Mouse (Mus musculus) heart, embryonic 15.5 days (tissue): ENCODE results near the gene Mcam. TPM values are rescaled to one million over a fixed set of nuclear protein-coding genes. Genes with fewer than 3 reads are reported as not detected.

Source experiments
- ATAC-seq: fragments of 200-750 bp; cut with Nextera tagmentation; replicated peaks from 2 replicates; pipeline ENCODE4 v1.8.0; 2017; ENCODE audit warnings: low read depth, moderate TSS enrichment; ENCODE audit not compliant: insufficient number of reproducible peaks, insufficient read depth, low FRiP score
- H3K27ac ChIP-seq: fragments of 300-500 bp; sonication (generic); 2 replicates; pipeline ENCODE4 v1.5.1; 2015; ENCODE audit warnings: mild to moderate bottlenecking, inconsistent platforms
- H3K27me3 ChIP-seq: fragments of 300-500 bp; sonication (generic); 2 replicates; pipeline ENCODE4 v1.6.1; 2015; ENCODE audit warnings: inconsistent platforms
- H3K36me3 ChIP-seq: fragments of 300-500 bp; sonication (generic); 2 replicates; pipeline ENCODE4 v1.6.1; 2015; ENCODE audit warnings: mild to moderate bottlenecking, inconsistent platforms
- H3K4me1 ChIP-seq: fragments of 300-500 bp; sonication (generic); replicated peaks from 2 replicates; pipeline ENCODE4 v1.6.1; 2015; ENCODE audit warnings: inconsistent platforms
- H3K4me2 ChIP-seq: fragments of 300-500 bp; sonication (generic); 2 replicates; pipeline ENCODE4 v1.6.1; 2015; ENCODE audit warnings: inconsistent platforms, mild to moderate bottlenecking, moderate library complexity
- H3K4me3 ChIP-seq: fragments of 300-500 bp; sonication (generic); 2 replicates; pipeline ENCODE4 v1.5.1; 2015; ENCODE audit warnings: mild to moderate bottlenecking, inconsistent platforms
- H3K9ac ChIP-seq: fragments of 300-500 bp; sonication (generic); 2 replicates; pipeline ENCODE4 v1.6.1; 2015; ENCODE audit warnings: mild to moderate bottlenecking, inconsistent platforms
- H3K9me3 ChIP-seq: fragments of 300-500 bp; sonication (generic); replicated peaks from 2 replicates; pipeline ENCODE4 v1.6.1; 2016; ENCODE audit warnings: inconsistent platforms
- WGBS: fragments of 180-500 bp; shearing (Covaris S2); methylation state at CpG from one replicate; pipeline ENCODE4 v1.1.7; 2015; ENCODE audit warnings: mixed read lengths; 5-methylcytosine and 5-hydroxymethylcytosine counted together
- polyA plus RNA-seq: library from polyadenylated mRNA; unstranded; fragments of >200 nt; fragmentation: Nextera tagmentation; extraction: Ambion mirVana; gene quantifications from 2 replicates; pipeline ENCODE4 v1.2.1, GENCODE M21; 2015

Mcam gene
- polyA plus RNA-seq, 1 experiment from 2014 or later = 93.4 TPM

DNA sequence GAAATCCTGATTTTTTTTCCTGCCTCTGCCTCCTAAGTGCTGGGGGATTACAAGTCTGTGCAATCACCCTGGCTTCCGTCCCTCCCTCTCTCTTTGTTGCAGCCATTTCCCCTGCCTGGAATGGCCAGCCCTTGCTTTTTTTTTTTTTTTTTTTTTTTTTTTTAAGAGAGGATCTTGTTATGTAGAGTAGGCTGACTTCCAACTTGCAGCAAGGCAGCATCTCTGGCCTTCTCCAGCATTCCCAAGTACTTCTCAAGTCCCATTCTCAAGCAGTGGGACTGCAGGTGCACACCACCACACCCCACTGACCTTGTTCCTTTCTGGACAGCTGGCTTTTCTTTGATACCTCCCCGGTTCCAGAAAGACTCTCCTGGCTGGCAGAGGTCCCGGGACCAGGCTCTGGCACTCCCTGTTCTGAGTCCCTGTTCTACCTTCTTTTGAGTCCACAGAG is 6.9 kb upstream of the Mcam start:
- Histone ChIP-seq H3K36me3 (no peaks in the 10 kb centered on the region), H3K9me3 (no peaks in the 10 kb centered on the region), H3K4me2 (no peak overlapping the region), H3K4me1 (peaks cover 52% of the 10 kb centered on the region), H3K27me3 (no peaks in the 10 kb centered on the region), H3K4me3 (no peak overlapping the region), H3K27ac (peak overlapping the region; percentile 55), H3K9ac (no peak overlapping the region)
- no peak for ATAC-seq
- WGBS = 48% methylated on average over 3 of the region's 3 CpGs

DNA sequence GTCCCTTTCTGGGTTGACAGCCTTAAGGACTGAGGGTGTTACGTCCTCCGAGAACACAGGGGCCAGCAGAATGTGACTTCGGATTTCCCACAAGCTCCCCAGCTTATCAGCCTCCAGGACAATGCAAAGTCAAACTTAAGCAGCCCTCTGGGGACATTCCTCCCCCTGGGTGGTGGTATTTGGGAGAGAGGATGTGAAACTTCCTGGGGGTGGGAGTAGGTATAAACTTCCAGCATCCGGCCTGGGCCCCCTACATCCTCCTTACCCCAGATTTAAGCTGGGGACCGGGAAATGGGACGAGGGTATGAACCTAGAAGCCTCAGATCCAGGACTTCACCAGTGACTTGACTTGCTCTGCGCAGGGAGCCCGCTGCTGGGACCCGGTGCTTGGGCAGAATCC is 4.6 kb upstream of the Mcam start:
- H3K27me3 ChIP-seq = no peaks in the 10 kb centered on the region
- H3K27ac ChIP-seq = peak overlapping the region; percentile 96
- peak overlapping the region; percentile 55 for H3K4me3 ChIP-seq
- ATAC-seq = 0 out of 2 replicates have a peak, but pooled peaks have one; percentile 2
- H3K4me1 ChIP-seq = peaks cover 71% of the 10 kb centered on the region
- WGBS = 4% methylated on average over 9 of the region's 9 CpGs
- H3K9me3 ChIP-seq = no peaks in the 10 kb centered on the region
- peak overlapping the region; percentile 92 for H3K4me2 ChIP-seq
- peak overlapping the region; percentile 71 for H3K9ac ChIP-seq
- no peaks in the 10 kb centered on the region for H3K36me3 ChIP-seq

DNA sequence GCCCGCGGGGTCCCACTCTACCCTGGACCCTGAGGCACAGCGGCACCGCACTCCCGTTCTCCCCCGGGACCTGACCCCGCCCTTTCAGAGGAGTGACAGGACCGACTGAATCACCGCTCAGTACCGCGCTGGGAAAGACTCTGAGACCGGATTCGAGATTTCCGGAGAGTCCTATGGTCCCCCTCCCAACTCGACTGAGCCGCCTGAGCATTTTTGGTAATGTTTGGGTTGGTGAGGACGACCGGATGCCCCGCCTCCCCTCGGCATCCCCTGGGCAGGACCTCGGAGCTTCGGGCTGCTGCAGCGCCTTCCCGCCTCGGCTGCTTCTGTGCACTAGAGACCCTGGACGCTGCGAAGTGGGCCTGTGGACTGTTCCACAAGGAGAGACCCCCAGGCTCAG is 4.2 kb upstream of the Mcam start:
- Histone ChIP-seq H3K36me3 (no peaks in the 10 kb centered on the region), H3K9ac (peak overlapping the region; percentile 71), H3K27me3 (no peaks in the 10 kb centered on the region), H3K27ac (peak overlapping the region; percentile 96), H3K9me3 (no peaks in the 10 kb centered on the region), H3K4me3 (peak overlapping the region; percentile 55), H3K4me1 (peaks cover 71% of the 10 kb centered on the region), H3K4me2 (peak overlapping the region; percentile 92)
- ATAC-seq = peak; percentile 63
- under 1% methylated on average over 27 of the region's 27 CpGs for WGBS

DNA sequence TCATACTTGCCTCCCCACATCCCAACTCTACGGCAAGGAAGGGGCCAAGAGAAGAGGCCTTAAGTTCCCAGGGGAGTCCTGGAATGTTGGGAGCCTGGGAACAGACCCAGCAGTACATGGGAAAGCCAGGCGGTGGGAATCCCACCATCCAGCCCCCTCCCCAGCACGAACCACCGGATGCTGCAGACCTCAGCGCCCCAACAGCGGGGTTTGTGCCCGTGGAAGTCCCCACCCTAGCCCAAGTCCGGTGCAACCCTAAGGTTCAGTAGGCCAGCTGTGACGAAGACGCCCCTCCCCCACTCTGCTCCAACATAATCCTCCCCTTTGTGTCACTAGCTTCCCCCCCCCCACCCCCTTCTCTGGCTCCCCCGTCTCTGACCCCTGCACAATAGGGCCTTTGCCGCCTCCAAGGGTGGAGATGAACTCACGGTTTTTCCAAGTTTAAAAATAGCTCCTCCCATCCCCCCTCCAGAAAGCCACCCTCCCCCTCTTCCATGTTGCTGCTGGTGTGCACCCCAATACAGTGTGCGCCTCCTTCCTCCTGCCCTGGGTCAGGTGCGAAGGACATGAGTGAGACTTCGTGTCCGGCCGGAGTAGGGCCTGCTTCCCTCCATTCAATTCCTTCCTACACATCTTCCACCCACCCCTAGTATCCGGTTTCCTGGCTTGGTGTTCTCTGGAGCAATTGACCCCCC is 3.5 kb upstream of the Mcam start:
- peaks cover 72% of the 10 kb centered on the region for H3K4me1 ChIP-seq
- H3K27me3 ChIP-seq = no peaks in the 10 kb centered on the region
- H3K9me3 ChIP-seq = no peaks in the 10 kb centered on the region
- H3K27ac ChIP-seq = peak overlapping the region; percentile 96
- peak overlapping the region; percentile 71 for H3K9ac ChIP-seq
- peak overlapping the region; percentile 92 for H3K4me2 ChIP-seq
- no peaks in the 10 kb centered on the region for H3K36me3 ChIP-seq
- WGBS = 21% methylated on average over 19 of the region's 19 CpGs
- ATAC-seq = peak; percentile 5; the same call in 1 of the 2 replicates
- H3K4me3 ChIP-seq = peak overlapping the region; percentile 55

DNA sequence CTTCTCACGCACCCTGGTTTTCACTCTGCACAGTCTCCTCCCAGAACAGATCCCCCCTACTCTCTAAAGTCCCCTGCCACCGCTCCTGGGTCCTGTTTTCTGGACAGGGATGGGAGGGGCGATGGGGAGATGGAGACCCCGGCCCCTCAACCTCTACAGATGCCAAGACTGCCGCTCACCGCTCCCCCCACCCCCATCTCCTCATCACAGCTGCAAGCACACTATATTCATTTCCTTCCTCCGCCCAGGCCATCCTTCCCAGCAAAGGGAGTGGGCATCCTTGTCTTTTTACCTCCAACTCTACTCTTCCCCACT is 3.0 kb upstream of the Mcam start:
- Histone ChIP-seq H3K4me3 (0 out of 2 replicates have a peak overlapping the region, but pooled peaks have one; percentile 5), H3K9ac (no peak overlapping the region), H3K4me2 (peak overlapping the region; percentile 92; the same call in 1 of the 2 replicates), H3K27me3 (no peaks in the 10 kb centered on the region), H3K36me3 (no peaks in the 10 kb centered on the region), H3K27ac (peak overlapping the region; percentile 96), H3K4me1 (peaks cover 73% of the 10 kb centered on the region), H3K9me3 (no peaks in the 10 kb centered on the region)
- ATAC-seq = no peak; the same call in 1 of the 2 replicates
- WGBS = 52% methylated on average over 7 of the region's 7 CpGs

DNA sequence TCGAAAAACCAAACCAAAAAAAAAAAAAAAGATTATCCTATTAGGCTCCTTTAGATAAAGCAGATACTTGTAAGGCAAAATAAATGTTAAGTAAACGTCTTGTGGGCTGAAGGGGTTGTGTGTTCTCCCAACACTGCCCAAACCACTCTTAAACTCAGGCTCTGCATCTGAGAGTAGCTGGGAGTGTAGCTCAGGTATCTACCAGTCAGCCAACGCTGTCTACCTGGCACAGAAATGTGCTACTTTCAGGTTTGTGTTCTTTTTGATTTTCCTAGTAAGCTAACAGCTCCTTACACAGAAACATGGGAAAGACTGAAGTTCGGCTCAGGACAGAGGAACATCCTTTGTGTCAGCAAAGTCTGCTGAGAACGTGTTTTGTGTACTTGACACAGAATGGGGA is 2.1 kb upstream of the Mcam start:
- peaks cover 77% of the 10 kb centered on the region for H3K4me1 ChIP-seq
- no peak for ATAC-seq

DNA sequence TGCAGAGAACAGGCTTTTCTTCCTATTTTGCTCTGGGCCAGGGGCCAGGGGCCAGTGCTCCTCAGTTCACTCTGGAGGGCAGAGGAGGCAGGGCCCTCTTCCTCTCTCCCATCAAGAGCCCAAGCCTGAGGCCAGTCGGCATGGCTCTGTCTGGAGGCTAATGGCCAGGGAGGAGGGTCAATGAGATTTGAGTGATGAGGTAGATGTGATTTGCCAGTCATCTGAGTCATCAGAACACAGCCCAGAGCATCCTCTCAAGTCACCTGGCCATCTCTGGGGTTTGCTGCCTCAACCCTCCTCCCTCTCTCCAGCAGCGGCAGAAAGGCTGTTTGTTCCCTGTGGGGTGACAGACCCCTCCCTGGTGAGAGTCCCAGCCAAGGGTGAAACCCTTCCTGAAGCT is 982 bp upstream of the Mcam start:
- no peak for ATAC-seq
- no peaks in the 10 kb centered on the region for H3K27me3 ChIP-seq
- peak overlapping the region; percentile 83 for H3K4me3 ChIP-seq
- peak overlapping the region; percentile 74 for H3K4me2 ChIP-seq
- no peaks in the 10 kb centered on the region for H3K9me3 ChIP-seq
- H3K4me1 ChIP-seq = peaks cover 80% of the 10 kb centered on the region
- peak overlapping the region; percentile 96 for H3K27ac ChIP-seq
- WGBS = 17% methylated on average over 2 of the region's 2 CpGs
- H3K9ac ChIP-seq = peak overlapping the region; percentile 89
- H3K36me3 ChIP-seq = peaks cover 11% of the 10 kb centered on the region

More for the DNA sequence above, 2.1 kb upstream of the Mcam start:
- WGBS = 64% methylated on average over 5 of the region's 5 CpGs
- no peaks in the 10 kb centered on the region for H3K27me3 ChIP-seq
- H3K4me3 ChIP-seq = no peak overlapping the region
- peaks cover 2% of the 10 kb centered on the region for H3K36me3 ChIP-seq
- H3K9me3 ChIP-seq = no peaks in the 10 kb centered on the region
- peak overlapping the region; percentile 96 for H3K27ac ChIP-seq
- no peak overlapping the region for H3K9ac ChIP-seq
- no peak overlapping the region for H3K4me2 ChIP-seq

DNA sequence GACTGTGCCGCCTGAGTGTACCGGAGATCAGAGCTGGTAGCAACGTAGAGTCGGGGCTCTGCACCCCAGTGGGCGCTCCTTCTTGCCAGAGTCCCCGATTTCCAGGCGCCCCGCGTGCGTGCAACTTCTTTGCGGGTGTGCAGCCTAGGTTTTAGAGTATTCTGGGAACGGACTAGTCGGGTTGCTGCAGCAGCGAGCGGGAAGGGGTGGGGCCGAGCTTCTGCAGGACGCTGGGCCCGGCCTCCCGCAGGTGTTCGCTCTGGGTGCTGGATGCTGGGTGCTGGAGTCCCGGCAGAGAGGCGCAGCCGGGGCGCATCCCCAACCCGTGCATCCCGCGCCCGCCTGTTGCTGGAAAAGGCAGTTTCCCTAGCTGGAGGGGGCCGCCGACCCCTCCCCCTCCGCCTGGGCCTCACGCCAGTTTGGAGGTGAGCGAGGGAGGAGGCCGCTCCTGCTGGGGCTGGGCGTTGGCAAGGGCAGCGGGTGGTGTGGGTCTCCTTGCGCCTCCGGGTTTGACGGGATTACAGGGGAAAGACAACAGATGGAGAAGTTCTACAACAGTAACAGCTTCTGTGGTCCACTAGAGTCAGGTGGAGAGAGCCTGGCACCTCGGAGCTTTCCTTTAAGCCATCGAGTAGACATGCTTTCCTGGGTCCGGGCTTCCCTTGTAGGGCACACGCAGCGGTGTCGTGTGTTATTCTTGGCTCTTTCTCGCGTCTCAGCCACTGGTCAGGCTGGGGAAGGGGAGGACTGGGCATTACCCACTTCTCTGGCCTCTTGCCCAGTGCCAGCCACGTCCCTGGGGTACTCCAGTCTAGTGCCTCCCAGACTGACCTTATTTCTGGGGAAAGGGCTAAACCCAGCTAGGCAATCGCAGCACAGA is 822 bp downstream of the Mcam start:
- Histone ChIP-seq H3K27ac (peak overlapping the region; percentile 96), H3K9me3 (no peaks in the 10 kb centered on the region), H3K4me2 (peak overlapping the region; percentile 74), H3K4me3 (peak overlapping the region; percentile 83), H3K27me3 (no peaks in the 10 kb centered on the region), H3K9ac (peak overlapping the region; percentile 89), H3K36me3 (peaks cover 29% of the 10 kb centered on the region), H3K4me1 (peaks cover 83% of the 10 kb centered on the region)
- ATAC-seq = peak; percentile 34
- under 1% methylated on average over 48 of the region's 49 CpGs for WGBS

DNA sequence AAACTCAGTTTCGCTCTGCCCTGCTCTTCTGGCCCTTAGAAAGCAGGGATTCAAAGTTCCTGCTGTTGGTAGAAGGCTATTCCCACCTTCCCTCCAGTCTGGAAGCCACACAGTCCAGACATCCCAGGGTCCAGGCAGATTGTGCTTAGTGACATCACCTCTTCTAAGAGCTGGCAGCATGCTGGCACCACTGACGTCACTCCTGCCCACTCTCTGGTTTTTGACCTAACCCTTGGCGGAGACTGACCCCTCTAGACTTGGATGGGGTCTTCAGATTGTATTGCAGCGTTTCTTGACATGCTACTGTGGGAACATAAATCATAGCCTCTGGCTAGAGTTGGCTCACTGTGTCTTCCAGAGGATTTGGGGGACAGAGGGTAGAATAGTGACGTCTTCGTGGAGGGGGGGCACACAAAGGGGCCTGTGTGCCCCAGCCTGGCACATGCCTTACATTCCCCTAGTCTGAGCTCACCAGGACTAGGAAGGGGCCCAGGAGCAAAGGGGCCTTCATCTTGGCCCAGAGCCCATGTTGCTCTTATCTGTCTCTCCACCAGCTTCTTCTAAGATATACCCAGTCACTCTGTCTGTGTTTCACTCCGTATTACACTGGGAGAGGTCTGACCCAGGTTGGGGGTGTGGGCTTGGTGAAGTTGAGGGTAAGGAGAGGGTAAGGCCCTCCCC is 1.6 kb downstream of the Mcam start:
- H3K9ac ChIP-seq = peak overlapping the region; percentile 89
- 21% methylated on average over 7 of the region's 7 CpGs for WGBS
- peak overlapping the region; percentile 83 for H3K4me3 ChIP-seq
- ATAC-seq = peak; percentile 51
- no peaks in the 10 kb centered on the region for H3K9me3 ChIP-seq
- H3K36me3 ChIP-seq = peaks cover 37% of the 10 kb centered on the region
- no peaks in the 10 kb centered on the region for H3K27me3 ChIP-seq
- H3K4me2 ChIP-seq = peak overlapping the region; percentile 74
- H3K4me1 ChIP-seq = peaks cover 82% of the 10 kb centered on the region
- H3K27ac ChIP-seq = peak overlapping the region; percentile 96

DNA sequence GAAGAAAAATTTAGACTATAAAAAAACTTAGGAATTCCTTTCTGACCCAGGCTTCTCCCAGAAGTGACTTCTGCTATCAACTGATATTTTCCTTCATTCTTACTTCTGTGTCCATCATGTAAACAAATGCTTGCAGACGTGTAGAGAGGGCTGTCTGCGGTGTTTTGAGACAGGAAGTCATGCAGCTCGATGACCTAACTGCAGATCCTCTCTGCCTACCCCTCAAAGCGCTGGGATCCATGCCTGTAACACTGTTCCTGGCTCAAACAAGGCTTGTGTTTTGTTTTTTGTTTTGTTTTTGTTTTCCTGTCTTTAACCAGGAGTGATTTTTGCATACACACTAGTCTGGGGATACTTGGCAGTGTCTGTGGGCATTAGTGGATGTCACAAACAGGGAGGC is 3.6 kb downstream of the Mcam start:
- Histone ChIP-seq H3K27ac (no peak overlapping the region), H3K36me3 (peaks cover 56% of the 10 kb centered on the region), H3K4me2 (no peak overlapping the region), H3K9ac (no peak overlapping the region), H3K9me3 (no peaks in the 10 kb centered on the region), H3K4me1 (peaks cover 64% of the 10 kb centered on the region), H3K27me3 (no peaks in the 10 kb centered on the region), H3K4me3 (no peak overlapping the region)
- ATAC-seq = no peak
- 58% methylated on average over 4 of the region's 4 CpGs for WGBS

DNA sequence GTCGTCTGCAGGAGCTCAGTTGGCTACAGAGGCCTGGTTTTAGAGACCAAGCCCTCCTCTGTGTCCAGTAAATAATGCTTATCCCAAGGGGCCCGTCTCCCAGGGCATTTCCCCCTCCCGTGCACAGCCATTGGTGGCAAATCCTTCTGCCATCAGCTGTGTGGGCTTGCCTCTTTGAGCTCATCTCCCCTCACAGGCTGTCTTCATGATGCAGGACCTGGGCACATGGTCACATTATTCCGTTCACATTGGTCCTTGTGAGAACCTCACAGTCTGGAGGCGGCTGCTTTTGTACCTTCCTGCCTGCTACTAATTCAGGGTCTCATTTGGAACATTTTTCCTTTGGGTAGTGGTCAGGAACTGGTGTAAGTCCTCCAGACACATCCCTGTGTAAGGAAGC is 7.7 kb downstream of the Mcam start:
- H3K36me3 ChIP-seq = peaks cover 72% of the 10 kb centered on the region
- H3K4me3 ChIP-seq = no peak overlapping the region
- peaks cover 46% of the 10 kb centered on the region for H3K4me1 ChIP-seq
- ATAC-seq = no peak
- H3K9ac ChIP-seq = no peak overlapping the region
- WGBS = 73% methylated on average over 5 of the region's 5 CpGs
- no peaks in the 10 kb centered on the region for H3K9me3 ChIP-seq
- no peak overlapping the region for H3K27ac ChIP-seq
- H3K4me2 ChIP-seq = no peak overlapping the region
- no peaks in the 10 kb centered on the region for H3K27me3 ChIP-seq
